Mouse (Mus musculus): ENCODE results near the gene Moxd1.
A peak's percentile ranks its signal among the peaks of the same experiment; 100 is the strongest.

Gene Moxd1

DNA sequence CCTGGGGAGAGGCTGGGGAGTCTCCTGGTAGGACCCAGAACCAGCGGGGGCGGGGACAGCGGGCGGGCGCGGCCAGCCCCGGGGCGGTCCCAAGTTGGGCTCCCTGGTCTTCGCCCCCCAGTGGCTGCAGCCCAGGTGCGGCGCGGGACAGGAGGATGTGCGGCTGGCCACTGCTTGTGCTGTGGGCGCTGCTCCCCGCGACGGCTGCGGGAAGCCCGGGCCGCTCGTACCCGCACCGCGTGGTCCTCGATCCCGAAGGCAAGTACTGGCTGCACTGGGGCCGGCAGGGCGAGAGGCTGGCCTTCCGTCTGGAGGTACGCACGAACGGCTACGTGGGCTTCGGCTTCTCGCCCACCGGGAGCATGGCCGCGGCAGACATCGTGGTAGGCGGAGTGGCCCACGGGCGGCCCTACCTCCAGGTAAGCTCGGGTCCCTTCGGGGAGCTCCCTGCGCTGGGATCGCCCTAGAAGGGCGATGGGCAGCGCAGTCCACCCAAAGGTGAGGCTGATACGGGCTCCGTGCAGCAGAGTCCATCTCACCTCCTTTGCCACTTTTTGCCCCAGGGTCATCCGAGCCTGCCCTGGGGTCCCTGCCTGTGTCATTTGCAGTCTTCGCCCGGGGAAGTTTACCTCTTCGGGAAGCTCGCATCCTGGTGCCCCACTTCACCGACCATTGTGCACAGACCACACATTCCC lies at the start of gene Moxd1:
Gene Moxd1, plus strand, starts transcription at position 69 of the 695 bp plus-strand sequence.
- DNase-seq (ENCODE audit: low spot score) = peak; percentile 18

DNA sequence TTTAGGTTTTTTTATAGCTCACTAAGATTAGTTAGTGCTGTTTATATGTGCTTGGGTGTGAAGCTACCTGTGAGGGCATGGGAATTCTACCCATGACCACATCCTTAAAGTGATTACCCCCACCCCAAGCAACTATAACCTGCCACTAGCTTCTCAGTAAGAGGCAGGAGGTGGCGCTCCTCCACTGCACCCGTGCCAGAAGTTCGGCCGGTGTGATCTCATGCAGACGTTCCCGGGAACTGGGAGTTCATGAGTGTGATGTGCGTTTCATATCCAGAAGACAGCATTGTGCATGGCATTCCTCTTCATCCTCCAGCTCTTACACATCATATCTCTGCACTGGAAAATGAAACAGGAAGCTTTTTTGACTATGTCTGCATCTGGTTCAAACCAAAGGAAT lies 32.9 kb upstream of the Moxd1 start:
- DNase-seq (ENCODE audit: low spot score) = no peak

- no peak for DNase-seq (ENCODE audit: low spot score)
These were observed 31.3 kb upstream of the Moxd1 start for GRCm38 (mm10) chr10:24191977-24192376.

- no peak for DNase-seq (ENCODE audit: low spot score)
These were observed 24.0 kb upstream of the Moxd1 start for GRCm38 (mm10) chr10:24199303-24199702.

GRCm38 (mm10) chr10:24200099-24200498 lies 23.2 kb upstream of the Moxd1 start:
- no peak for DNase-seq (ENCODE audit: low spot score)

DNA sequence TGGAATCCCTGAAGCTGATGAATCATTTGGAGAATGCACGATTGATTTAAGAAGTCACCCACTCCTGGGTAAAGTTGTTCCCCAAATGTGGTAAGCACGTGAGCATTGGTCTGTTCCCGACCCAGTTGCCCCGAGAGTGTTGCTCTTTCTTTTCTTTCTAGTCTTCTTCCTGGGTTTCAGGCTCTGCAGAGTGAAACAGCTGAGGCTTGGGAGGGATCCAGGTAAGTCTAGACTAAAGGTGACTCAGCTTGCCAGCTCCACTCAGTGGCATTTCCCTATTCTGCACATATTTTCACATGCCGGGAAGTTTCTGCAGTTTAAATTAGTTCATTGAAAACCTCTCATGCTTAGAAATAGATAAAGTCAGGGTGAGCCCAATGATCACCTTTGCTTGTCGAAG lies 13.2 kb upstream of the Moxd1 start:
- DNase-seq (ENCODE audit: low spot score) = no peak

DNA sequence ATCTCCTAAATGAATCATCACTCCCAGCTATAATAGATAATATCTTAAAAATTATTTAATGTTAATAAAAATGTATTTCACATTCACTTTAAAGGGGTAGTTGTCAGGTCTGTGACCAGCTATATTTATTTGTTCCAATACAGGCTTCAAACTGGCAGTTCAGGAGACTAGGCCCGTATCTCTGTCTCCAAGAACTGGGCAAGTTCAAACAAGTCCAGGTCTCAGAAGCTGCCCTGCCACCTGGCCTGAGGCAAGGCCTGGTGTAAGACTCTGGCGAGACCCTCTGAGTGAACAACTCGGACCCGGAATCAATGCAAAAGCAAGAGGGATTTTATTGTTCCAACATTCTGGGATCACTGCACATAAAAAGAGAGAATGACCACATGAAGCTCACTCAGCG lies 10.0 kb upstream of the Moxd1 start:
- no peak for DNase-seq (ENCODE audit: low spot score)

DNA sequence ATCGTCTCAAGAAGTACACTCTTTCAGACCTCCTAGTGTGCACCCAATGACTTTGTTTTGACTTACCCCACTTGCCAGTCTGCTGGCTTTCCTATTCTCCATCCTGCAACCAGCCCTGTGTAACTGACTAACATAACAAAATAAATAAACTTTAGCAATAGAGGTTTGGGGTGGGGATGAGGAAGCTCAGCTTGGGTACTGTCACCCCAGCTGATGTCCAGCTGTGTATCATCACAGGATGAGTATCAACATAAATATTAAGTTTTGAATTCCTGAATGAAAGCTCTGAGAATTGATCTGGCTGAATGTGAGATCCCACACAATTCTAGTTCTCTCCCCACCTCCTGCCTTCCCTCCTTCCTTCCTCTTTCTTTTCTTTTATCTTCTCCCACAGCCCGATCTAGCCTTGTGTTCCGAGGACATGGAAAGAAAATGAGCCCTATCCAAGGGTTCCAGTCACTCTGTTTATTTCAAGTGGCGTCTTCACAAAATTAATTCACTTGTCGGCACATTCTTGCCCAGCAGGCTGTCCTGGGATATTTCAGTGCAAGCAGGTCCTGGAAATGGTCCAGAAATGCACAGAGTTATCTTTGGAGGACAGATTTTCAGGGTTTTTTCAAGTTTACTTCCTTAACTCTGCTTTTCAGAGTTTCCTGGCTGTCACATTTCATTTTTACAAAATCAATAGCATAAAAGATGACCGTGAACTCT lies 5.6 kb upstream of the Moxd1 start:
- no peak for DNase-seq (ENCODE audit: low spot score)

DNA sequence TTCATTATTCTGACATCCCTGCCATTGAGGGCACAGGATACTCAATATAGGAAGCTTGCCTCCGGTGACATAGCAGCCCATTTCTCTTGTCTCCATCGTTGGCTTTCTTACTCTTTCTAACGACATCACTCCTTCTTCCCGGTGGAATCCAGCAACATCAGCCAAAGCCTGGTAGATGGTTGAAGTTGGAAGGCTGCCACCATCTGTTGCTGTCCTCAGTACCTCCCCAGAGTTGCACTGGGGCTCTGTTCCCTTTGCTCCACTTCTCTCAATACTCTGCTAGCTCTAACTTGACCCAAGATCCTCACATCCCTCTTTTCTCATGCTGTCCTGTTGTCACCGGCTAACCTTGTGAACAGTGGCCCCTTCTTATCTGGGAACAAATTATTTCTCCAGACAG lies 2.4 kb upstream of the Moxd1 start:
- no peak for DNase-seq (ENCODE audit: low spot score)

GRCm38 (mm10) chr10:24222911-24223310 lies 406 bp upstream of the Moxd1 start:
- DNase-seq (ENCODE audit: low spot score) = no peak

GRCm38 (mm10) chr10:24224591-24224990 lies 1.3 kb downstream of the Moxd1 start:
- no peak for DNase-seq (ENCODE audit: low spot score)

GRCm38 (mm10) chr10:24228318-24229183 lies 5.2 kb downstream of the Moxd1 start:
- DNase-seq (ENCODE audit: low spot score) = no peak

GRCm38 (mm10) chr10:24232281-24232680 lies 9.0 kb downstream of the Moxd1 start:
- DNase-seq (ENCODE audit: low spot score) = no peak

DNA sequence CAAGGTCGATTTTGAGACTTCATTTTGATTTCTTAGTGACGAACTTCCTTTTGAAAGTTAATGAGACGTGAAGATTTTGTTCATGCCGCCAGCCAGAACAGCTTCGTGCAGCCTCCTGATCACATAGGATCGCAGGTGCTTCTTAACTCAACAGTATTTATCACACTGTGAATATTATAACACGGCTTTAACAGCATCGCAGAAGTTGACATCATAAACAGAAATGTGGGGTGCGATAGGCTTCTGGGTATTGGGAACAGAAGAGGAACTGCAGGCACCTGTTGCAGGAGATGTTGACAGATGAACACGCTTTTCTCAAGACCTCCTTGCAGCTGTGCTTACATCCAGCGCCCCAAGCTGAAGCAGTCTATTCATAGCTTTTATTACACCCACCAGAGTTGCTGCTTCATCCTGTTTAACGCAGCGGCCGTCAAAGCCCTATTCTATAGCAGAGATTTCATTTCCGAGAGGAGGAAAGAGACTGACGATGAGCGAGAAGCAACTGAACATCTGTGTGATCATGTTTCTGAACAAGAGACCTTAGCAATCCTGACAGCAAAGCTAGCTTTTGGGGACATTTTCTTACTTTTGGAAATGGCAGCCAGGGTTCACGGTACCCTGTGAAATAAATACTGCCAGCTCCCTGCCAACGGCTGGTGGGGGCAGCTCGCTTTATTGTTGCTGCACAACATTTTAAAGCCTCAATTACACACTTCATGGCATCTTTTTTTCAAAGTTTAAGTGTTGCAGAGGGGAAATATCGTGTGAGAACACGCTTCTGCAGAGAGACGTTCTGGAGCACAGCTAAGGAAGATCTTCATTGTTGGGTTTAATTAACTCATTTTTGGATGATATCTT lies 12.3 kb downstream of the Moxd1 start:
- no peak for DNase-seq (ENCODE audit: low spot score)

- DNase-seq (ENCODE audit: low spot score) = no peak
These were observed 23.5 kb downstream of the Moxd1 start for GRCm38 (mm10) chr10:24246815-24247214.

GRCm38 (mm10) chr10:24248116-24248515 lies 24.8 kb downstream of the Moxd1 start:
- DNase-seq (ENCODE audit: low spot score) = no peak

DNA sequence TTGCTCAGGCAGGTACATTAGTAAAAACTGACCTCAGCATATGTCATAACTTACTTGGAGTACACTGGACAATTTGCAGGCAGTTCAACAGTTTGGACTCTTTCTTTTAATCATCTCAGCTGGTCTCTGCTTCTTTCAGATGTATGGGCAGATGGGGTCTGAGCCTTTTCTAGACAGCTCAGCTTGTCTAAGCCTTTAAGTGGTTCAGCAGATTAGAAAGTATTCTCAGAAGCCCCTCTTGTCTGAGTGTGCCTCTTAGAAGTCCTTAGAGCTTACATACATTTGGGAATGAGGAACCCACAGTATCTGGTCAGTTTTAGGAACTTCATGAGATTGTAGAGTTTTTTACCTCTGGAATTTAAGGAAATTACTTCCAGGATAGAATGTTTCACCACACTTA lies 28.3 kb downstream of the Moxd1 start:
- DNase-seq (ENCODE audit: low spot score) = no peak

DNA sequence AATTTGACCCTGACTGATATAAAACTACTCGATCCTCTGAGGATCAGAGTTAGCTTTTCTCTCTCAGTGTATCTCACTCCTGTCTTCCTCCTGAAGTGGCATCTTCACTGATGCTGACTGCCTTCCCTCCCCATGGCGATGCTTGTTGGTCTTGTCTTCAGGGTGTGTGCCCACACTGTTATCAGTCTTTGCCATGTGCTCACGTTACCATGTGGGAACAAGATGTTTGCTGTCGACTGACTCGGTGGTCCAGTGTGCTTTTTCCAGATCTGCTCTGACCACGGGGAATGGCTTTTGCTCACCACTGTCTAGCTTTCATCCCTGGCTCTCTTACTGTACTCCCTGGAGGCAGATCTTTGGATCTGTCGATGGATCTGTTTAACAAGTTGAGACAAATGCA lies 34.8 kb downstream of the Moxd1 start:
- DNase-seq (ENCODE audit: low spot score) = no peak

- DNase-seq (ENCODE audit: low spot score) = no peak
These were observed 35.6 kb downstream of the Moxd1 start for GRCm38 (mm10) chr10:24258885-24259284.

DNA sequence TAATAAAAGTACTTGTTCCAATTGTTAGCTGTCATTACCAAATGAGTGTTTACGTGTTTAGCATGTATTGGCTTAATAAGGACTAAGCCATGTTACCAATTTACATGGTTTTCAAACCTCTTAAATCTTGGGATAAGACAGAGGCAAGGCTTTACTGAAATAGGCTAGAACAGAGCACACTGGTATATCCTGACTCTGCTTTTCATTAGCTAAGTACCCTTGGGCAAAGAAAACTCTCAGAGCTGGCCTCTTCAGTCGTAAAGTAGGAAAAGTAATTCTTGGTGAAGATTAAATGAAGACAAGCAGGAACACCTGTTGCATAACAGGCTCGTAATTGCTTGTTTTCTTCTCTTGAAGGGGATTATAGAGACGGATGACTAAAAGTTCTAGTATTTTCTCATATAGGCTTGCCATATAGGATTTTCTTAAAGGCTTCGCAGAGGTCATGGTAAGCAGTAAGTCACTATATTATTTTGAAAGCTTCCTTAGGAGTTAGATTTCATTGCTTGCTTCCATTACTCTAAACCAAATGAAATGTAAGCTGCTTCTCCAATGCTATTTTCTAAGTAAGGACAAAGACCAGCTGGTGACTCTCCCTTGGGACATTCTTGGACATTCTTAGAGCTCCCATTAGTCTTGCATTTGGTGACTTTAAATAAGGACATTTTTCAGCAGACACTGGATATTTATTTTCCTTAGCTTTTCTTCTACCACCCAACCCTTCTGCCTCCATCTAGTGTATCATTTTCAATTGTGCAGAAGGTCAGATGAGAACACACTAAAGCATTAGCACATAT lies 36.7 kb downstream of the Moxd1 start:
- no peak for DNase-seq (ENCODE audit: low spot score)

GRCm38 (mm10) chr10:24267520-24267919 lies 44.2 kb downstream of the Moxd1 start:
- DNase-seq (ENCODE audit: low spot score) = no peak

Measured in ovary, postnatal 10 days (tissue).